Mouse (Mus musculus): ENCODE measurements around the gene Stk25. TPM values are rescaled to one million over a fixed set of nuclear protein-coding genes. Genes with fewer than 3 reads are reported as not detected.

The Stk25 gene
- polyA plus RNA-seq, 1 experiment from 2014 or later: 382 TPM

Other genes starting within 250 kb of the Stk25 start
- gene Hdlbp, start 179.8 kb downstream of the Stk25 start, polyA plus RNA-seq (2014; fragmentation: Nextera tagmentation; extraction: Ambion mirVana): 61.6 and 77.7 TPM in 2 replicates
- gene Farp2, start 146.6 kb downstream of the Stk25 start, polyA plus RNA-seq (2014; fragmentation: Nextera tagmentation; extraction: Ambion mirVana): 5.5 and 5.7 TPM in 2 replicates
- gene Bok, start 27.0 kb upstream of the Stk25 start, polyA plus RNA-seq (2014; fragmentation: Nextera tagmentation; extraction: Ambion mirVana): 70.2 and 82.7 TPM in 2 replicates
- 85.9 and 90.4 TPM in 2 replicates for gene Atg4b, start 92.8 kb upstream of the Stk25 start, polyA plus RNA-seq (2014; fragmentation: Nextera tagmentation; extraction: Ambion mirVana)
- gene Thap4, start 96.2 kb upstream of the Stk25 start, polyA plus RNA-seq (2014; fragmentation: Nextera tagmentation; extraction: Ambion mirVana): 41.9 and 43.0 TPM in 2 replicates
- 152 and 153 TPM in 2 replicates for gene Dtymk, start 143.3 kb upstream of the Stk25 start, polyA plus RNA-seq (2014; fragmentation: Nextera tagmentation; extraction: Ambion mirVana)
- 9.4 and 10.2 TPM in 2 replicates for gene Ing5, start 145.3 kb upstream of the Stk25 start, polyA plus RNA-seq (2014; fragmentation: Nextera tagmentation; extraction: Ambion mirVana)
- gene D2hgdh, start 166.2 kb upstream of the Stk25 start, polyA plus RNA-seq (2014; fragmentation: Nextera tagmentation; extraction: Ambion mirVana): 12.3 and 14.7 TPM in 2 replicates
- not detected in 2 replicates for gene Gal3st2, start 202.6 kb upstream of the Stk25 start, polyA plus RNA-seq (2014; fragmentation: Nextera tagmentation; extraction: Ambion mirVana)